Mouse (Mus musculus) heart, postnatal 0 days (tissue): ENCODE results near the gene Ggps1.

Experiments
- CTCF ChIP-seq: IDR thresholded peaks from 2 replicates; pipeline ENCODE4 v1.5.1; 2016; ENCODE audit warnings: antibody characterized with exemption, control low read depth, low read depth
- EP300 ChIP-seq: IDR thresholded peaks from 2 replicates; pipeline ENCODE4 v1.6.1; 2016; ENCODE audit warnings: antibody characterized with exemption, low read depth

GRCm38 (mm10) chr13:14049878-14050277 lies 13.4 kb downstream of the Ggps1 start:
- TF ChIP-seq CTCF (no peak), EP300 (no peak)
